12 mouse cellular contexts compared by ENCODE assay signal in the genomic region with DNA sequence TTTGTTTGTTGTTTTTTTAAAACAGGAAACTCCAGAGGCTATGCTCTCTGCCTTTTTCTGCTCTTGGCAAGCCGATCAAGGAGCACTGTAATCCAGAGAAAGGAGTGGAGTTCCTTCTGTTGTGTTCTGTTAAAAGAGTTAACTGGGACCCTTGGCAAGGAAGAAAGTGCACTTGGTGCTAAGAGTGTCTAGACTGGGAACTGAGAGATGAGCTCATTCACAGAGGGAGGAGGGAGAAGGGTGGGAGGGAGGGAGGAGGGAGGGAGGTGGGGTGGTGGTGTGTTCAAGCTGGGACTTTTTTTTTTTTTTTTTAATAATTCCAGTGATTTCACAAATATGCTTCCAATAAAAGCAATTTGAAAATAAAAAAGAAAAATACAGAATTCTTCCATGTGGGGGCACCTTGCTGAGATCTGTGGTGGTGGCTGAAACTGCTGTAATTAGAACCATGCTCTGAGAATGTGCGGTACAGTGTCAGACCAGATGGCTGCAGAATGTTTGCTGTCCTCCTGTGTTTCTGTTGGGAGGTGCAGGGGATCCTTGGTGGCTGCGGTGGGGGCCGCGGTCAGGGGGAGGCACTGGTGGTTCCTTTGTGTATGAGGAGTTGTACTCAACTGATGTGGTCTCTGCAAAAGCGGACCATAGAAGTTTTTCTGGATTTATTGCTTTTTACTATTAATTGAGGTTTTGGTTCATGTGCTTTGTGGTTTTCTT. TPM values are rescaled to one million over a fixed set of nuclear protein-coding genes. Genes with fewer than 3 reads are reported as not detected.
DNase-seq lines count a peak whose midpoint lies in the region; ATAC-seq and TF ChIP-seq lines count a peak whose summit lies in the region.
"Had no signal": no experiment of that assay in that cellular context is flagged by ENCODE, and none has a peak within 500 bp of the region (broad histone marks: within the 10 kb centered on the region; RNA-seq: fewer than 3 reads in every experiment).

No protein-coding gene starts in this region.

- no peaks in the 10 kb centered on the region for H3K9me3 ChIP-seq in intestine, embryonic 15.5 days

- 0 out of 2 replicates have a peak, but pooled peaks cover 2% of the 10 kb centered on the region for H3K4me1 ChIP-seq in intestine, embryonic 15.5 days (replicated peaks)
- no peaks in the 10 kb centered on the region for H3K4me1 ChIP-seq in thymus, adult 2 months (replicated peaks; ENCODE audit: control insufficient read depth, insufficient read depth, low read length)

- no peak overlapping the region for H3K4me3 ChIP-seq in intestine, embryonic 15.5 days (replicated peaks)
- H3K4me3 ChIP-seq in thymus, adult 2 months (ENCODE audit: control insufficient read depth, insufficient read depth, low read length), result no peak overlapping the region

- H3K36me3 ChIP-seq in intestine, embryonic 15.5 days, result no peaks in the 10 kb centered on the region
- H3K36me3 ChIP-seq in thymus, adult 2 months (ENCODE audit: control insufficient read depth, insufficient read depth, low read length), result no peaks in the 10 kb centered on the region

- H3K4me2 ChIP-seq in intestine, embryonic 15.5 days (replicated peaks), result no peak overlapping the region

- no peak overlapping the region for H3K9ac ChIP-seq in intestine, embryonic 15.5 days

- no peak for TF ChIP-seq POLR2A in thymus, adult 2 months (IDR thresholded peaks at IDR 0.05; ENCODE audit: control insufficient read depth, extremely low read depth, insufficient read depth, low read length, poor library complexity)

- no peak for DNase-seq in frontal cortex, postnatal 10 days (ENCODE audit: low spot score in 2 of 2)
- peak; percentile 27 to 42 for DNase-seq in right cerebral cortex, adult 2 months (ENCODE audit: low spot score in 2 of 2)
- DNase-seq in right cerebral cortex, postnatal 14 days, result no peak
- DNase-seq in layer of hippocampus, adult 8-10 months (ENCODE audit: low spot score in 2 of 2), result no peak
- no peak for DNase-seq in thymus, adult 2 months
- DNase-seq: kidney, adult 11 months; liver had no signal

- WGBS in intestine, embryonic 15.5 days, result 90% methylated on average over 6 of the region's 6 CpGs
- WGBS in thymus, adult 2 months, result 37% methylated on average over 6 of the region's 6 CpGs

- peak; percentile 70 for ATAC-seq in frontal cortex, adult (ENCODE audit: low TSS enrichment)
- peak; percentile 59 for ATAC-seq in granulocyte monocyte progenitor cell, adult 5-6 weeks (replicated peaks; ENCODE audit: poor library complexity, severe bottlenecking)
- no peak for ATAC-seq in intestine, embryonic 15.5 days

- H3K27ac ChIP-seq in intestine, embryonic 15.5 days, result no peak overlapping the region
- no peak overlapping the region for H3K27ac ChIP-seq in thymus, adult 2 months (ENCODE audit: control insufficient read depth, insufficient read depth, low read length)
- H3K27ac ChIP-seq: macrophage; stomach, postnatal 0 days had no signal

- no peak for TF ChIP-seq CTCF in thymus, adult 2 months (IDR thresholded peaks at IDR 0.05; ENCODE audit: borderline replicate concordance, control insufficient read depth, extremely low read depth, insufficient read depth, low read length, poor library complexity)

- no peaks in the 10 kb centered on the region for H3K27me3 ChIP-seq in intestine, embryonic 15.5 days (replicated peaks)
- no peaks in the 10 kb centered on the region for H3K27me3 ChIP-seq in thymus, adult 2 months (ENCODE audit: control insufficient read depth, insufficient read depth, low read length)

RNA-seq across cellular contexts. Expression of a gene that starts 43.8 kb away (rescaled TPM):
- 4.0 and 5.7 TPM in 2 replicates for total RNA-seq in granulocyte monocyte progenitor cell, adult 5-6 weeks (2014; fragmentation: Nextera tagmentation)
- total RNA-seq in granulocyte monocyte progenitor cell, adult 5-6 weeks (2017), result 3.8 and 4.4 TPM in 2 replicates
- 3.5 and 3.6 TPM in 2 replicates for polyA plus RNA-seq in intestine, embryonic 15.5 days (2015; fragmentation: Nextera tagmentation; extraction: Ambion mirVana)
- total RNA-seq in layer of hippocampus, adult 8-10 months (2022), result 10 to 100 TPM; 43.9 to 45.7 (median 44.3) TPM
- 4.1 and 5.0 TPM in 2 replicates for polyA plus RNA-seq in thymus, adult 2 months (2012; rRNA removed)

Comparison
In these comparisons a context has a peak if more than half of its experiments do, and no peak if none do; other contexts are left out.
1. DNase-seq: peak in right cerebral cortex, adult 2 months (2 of 2); none in frontal cortex, postnatal 10 days (0 of 2), right cerebral cortex, postnatal 14 days (single experiment), layer of hippocampus, adult 8-10 months (0 of 2) and thymus, adult 2 months (single experiment).
2. RNA of a gene that starts 43.8 kb away (total RNA-seq): 43.9 to 45.7 TPM in layer of hippocampus, adult 8-10 months; 3.8 to 5.7 TPM in granulocyte monocyte progenitor cell, adult 5-6 weeks; every median in the first group is over 4 times any median in the second.